Mouse (Mus musculus) lung, adult 10 weeks (tissue): ENCODE measurements around the gene Icam4. TPM values are rescaled to one million over a fixed set of nuclear protein-coding genes. Genes with fewer than 3 reads are reported as not detected.

ENCODE experiments used
- polyA plus RNA-seq: library from polyadenylated mRNA; stranded (reverse); fragments of 350-450 nt; fragmentation: Illumina TruSeq; extraction: RNeasy Lipid Tissue Mini Kit (QIAGEN cat#74804); gene quantifications from one replicate; pipeline ENCODE4 v1.2.3, GENCODE M21; 2014; ENCODE audit warnings: low read depth, low replicate concordance; ENCODE audit not compliant: insufficient read depth

The Icam4 gene
- 1.6 TPM for polyA plus RNA-seq

GRCm38 (mm10) chr9:21029291-21030054 is at the start of gene Icam4:
TSS of gene Icam4 (plus strand) at chr9:21029373.

DNA sequence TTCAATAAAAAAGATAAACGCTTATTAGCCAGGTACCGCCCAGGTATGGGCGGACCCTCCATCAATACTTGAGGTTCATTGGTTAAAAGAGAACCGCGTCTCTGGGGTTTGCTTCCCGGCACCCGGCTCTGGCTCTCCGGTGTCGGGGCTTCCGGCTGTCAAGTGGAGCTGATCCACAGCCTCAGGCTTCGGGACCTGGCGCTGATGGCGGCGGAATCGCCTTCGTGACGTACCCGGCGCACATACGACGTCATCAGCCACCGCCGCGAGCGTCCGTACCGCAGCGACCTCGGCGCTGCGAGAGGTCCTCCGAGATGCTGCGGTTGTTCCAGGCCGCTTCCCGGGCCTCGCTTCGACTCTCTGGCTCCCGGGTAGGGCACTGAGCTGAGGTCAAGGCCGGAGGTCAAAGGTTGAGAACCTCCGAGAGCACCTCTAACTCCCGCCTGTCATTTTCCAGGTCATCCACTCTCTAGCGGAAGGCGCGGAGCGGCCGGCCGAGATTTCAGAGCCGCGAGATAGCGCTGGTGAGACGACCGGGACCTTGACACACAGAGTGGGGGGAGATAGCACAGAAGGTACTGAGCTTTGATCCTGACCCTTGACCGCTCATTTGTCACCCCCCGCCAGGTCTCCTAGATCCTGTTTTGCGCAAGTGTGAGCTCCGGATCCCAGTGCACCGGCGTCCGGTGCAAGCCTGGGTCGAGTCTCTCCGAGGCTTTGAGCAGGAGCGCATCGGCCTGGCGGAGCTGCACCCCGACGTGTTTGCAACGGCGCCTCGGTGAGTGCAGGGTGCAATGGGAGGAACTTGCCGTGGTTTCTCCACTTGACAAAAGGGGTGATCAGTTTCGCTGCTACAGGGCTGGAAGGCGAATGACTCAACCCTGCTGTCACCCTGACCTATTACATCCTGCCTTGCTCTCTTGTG is 26.3 kb upstream of the Icam4 start, which contains the start of gene Mrpl4:
TSS of gene Mrpl4 (plus strand) at position 112 of the 925 bp plus-strand sequence.

DNA sequence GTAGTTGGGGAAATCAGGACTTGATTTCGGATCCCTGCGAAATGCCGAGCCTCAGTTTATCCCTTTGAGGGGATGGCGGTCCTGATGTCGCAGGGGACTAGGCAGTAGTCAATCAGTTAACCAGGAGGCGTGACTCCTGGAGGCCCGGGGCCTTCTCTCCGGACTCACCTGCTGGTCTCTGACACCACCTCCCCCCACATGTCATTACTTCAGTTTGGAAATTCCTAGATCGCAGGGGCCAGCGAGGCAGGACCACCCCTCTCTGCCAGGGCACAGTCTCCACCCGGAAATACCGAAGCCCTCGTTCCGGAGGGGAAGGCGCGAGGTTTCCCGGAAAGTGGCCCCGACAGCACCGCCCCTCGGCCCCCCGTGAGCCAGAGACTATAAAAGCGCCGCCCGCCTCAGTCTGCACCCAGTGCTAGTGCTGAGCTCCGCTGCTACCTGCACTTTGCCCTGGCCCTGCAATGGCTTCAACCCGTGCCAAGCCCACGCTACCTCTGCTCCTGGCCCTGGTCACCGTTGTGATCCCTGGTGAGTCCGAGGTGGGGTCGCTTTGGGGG is 13.5 kb upstream of the Icam4 start, which contains the start of gene Icam1:
TSS of gene Icam1 (plus strand) at position 415 of the 560 bp plus-strand sequence.

DNA sequence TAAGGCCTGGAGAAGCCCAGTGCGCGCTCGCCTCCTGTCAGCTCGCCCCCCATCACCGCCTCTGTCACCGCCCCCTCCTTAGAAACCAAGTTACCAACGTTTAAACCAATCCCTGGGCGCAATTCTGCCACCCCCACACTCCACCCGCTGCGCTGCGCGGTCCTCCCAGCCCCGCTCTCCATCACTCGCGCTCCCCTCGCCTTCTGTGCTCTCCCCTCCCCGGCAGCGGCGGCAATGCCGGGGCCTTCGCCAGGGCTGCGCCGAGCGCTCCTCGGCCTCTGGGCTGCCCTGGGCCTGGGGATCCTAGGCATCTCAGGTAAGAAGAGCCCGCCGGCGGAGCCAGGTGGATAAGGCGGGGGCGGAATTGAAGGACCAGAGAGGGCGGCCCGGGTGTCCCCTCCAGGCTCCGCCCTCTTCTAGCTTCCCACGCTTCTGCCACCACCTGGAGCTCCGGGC is 2.8 kb downstream of the Icam4 start, which contains the start of gene Icam5:
TSS of gene Icam5 (plus strand) at position 178 of the 456 bp plus-strand sequence.

DNA sequence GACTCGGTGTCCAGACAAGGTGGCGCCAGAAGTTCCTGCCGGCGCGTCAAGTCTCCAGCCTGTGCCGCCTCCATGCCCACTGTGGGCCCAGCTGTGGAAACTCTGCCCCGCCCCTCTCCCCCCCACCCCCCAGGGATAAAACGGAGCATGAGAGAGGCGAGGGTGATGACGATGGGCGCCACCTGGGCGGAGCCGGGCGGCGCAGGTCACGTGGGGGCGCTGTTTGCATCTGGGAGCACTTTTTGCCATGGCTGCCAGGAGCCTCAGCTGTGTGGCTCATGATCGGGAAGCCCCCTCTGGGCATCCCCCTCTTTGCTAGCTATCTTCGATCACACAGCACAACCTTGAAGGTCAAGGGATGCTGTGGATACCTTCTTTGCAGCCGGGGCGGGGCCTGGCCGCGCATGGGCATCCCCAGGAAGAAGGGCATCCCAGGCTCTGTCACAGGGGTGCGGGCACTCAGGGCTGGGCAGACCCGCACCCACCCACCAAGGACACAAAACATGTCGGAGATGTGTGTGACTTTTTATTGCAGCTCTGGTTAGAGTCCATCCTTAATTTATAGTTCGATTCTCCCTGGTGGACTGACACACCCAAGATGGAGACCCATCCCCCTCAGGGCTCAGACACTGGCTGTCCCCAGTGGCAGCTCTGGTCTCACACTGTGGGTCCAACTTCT is 38.0 kb downstream of the Icam4 start, which contains the start of gene Zglp1:
TSS of gene Zglp1 (minus strand) at position 88 of the 679 bp plus-strand sequence.

DNA sequence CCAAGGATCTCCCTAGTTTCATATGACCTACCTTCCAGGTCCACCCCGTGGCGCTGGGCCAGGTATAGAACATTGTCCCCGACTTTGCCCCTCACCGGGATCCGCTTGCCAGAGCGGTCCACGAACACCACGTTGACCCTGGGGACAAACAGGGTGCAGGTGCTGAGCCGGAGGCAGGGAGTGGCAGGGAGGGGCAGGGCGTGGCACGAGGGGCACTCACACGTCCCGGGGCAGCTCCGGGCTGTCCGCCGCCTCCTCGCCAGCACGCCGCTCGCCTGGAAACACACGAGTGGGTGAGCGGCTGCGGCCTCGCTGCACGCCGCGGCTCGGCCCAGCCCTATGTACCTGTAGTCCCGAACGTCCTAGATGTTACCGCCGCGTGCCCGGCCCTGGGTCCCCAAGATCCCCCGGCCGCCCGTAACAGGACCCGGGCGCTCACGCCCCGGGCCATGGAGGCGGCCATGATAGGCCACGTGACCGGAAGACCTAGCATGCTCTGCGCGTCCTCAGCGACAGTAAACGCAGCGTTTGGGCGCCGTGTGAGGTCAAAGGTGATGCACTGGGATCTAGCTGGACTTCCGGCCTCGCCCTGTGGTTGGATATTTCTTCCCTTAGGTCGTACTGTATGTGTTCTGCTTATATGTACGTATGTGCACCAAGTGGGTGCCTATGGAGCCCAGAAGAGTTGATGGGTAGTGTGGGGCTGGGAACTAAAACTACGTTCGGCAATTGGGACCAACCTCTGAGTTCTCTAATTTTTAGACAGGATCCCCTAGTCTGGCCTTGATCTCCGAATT is 44.1 kb downstream of the Icam4 start, which contains the start of the genes Gm49373 and Fdx1l:
TSS of gene Gm49373 (minus strand) at position 53 of the 797 bp plus-strand sequence.
TSS of gene Fdx1l (minus strand) at position 571 of the 797 bp plus-strand sequence.

Other genes with a start within 250 kb of the Icam4 start
- 1.3 TPM for gene Col5a3, start 214.3 kb upstream of the Icam4 start, polyA plus RNA-seq
- gene Rdh8, start 210.9 kb upstream of the Icam4 start, polyA plus RNA-seq = not detected
- gene A230050P20Rik, start 160.7 kb upstream of the Icam4 start, polyA plus RNA-seq = 17.4 TPM
- gene Angptl6, start 149.6 kb upstream of the Icam4 start, polyA plus RNA-seq = 2.2 TPM
- 15.0 TPM for gene Ppan, start 141.2 kb upstream of the Icam4 start, polyA plus RNA-seq
- gene Eif3g, start 130.8 kb upstream of the Icam4 start, polyA plus RNA-seq = 123 TPM
- 8.6 TPM for gene Dnmt1, start 69.5 kb upstream of the Icam4 start, polyA plus RNA-seq
- 8.2 TPM for gene S1pr2, start 52.6 kb upstream of the Icam4 start, polyA plus RNA-seq
- gene Mrpl4, start 26.6 kb upstream of the Icam4 start, polyA plus RNA-seq = 54.9 TPM
- 159 TPM for gene Icam1, start 13.4 kb upstream of the Icam4 start, polyA plus RNA-seq
- gene Icam5, start 2.7 kb downstream of the Icam4 start, polyA plus RNA-seq = 0.12 TPM
- not detected for gene Zglp1, start 37.7 kb downstream of the Icam4 start, polyA plus RNA-seq
- gene Gm49373, start 43.7 kb downstream of the Icam4 start, polyA plus RNA-seq = 0.21 TPM
- 40.1 TPM for gene Fdx1l, start 44.2 kb downstream of the Icam4 start, polyA plus RNA-seq
- gene Gm38431, start 62.6 kb downstream of the Icam4 start, polyA plus RNA-seq = 0.10 TPM
- 17.8 TPM for gene Raver1, start 62.6 kb downstream of the Icam4 start, polyA plus RNA-seq
- 9.4 TPM for gene Tyk2, start 101.9 kb downstream of the Icam4 start, polyA plus RNA-seq
- gene Cdc37, start 120.6 kb downstream of the Icam4 start, polyA plus RNA-seq = 99.3 TPM
- gene Pde4a, start 136.3 kb downstream of the Icam4 start, polyA plus RNA-seq = 3.4 TPM
- gene Keap1, start 210.0 kb downstream of the Icam4 start, polyA plus RNA-seq = 24.3 TPM
- 1.3 TPM for gene S1pr5, start 219.1 kb downstream of the Icam4 start, polyA plus RNA-seq
- gene Atg4d, start 235.9 kb downstream of the Icam4 start, polyA plus RNA-seq = 25.0 TPM